Mouse (Mus musculus) thymus, postnatal 25 days (tissue): ENCODE measurements around the gene Dnajc15.

ENCODE experiments used
- DNase-seq: peaks from one replicate; pipeline ENCODE4 v3.0.0; 2022

Dnajc15 gene

GRCm38 (mm10) chr14:77859894-77860293 is 15.0 kb downstream of the Dnajc15 start:
- DNase-seq = no peak

DNA sequence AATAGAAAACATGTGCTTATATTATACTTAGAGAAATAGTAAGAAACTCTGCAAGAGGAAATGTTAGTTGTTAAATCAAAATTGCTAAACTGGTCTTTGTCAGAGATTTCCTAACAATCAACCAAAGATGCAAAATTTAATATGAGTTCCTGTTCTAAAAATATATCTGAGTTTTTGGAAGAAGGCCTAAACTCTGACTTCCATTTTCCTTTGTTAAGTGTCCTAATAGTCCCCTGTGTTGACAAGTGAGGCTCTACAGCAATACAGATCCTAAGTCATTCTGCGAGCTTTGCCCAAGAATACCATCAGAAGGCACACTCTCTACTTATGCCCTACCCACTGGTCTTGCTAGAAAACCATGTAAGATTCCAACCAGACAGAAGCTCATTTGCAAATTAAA is 21.0 kb downstream of the Dnajc15 start:
- no peak for DNase-seq

GRCm38 (mm10) chr14:77849852-77850251 is 25.1 kb downstream of the Dnajc15 start:
- no peak for DNase-seq

GRCm38 (mm10) chr14:77848349-77848748 is 26.6 kb downstream of the Dnajc15 start:
- no peak for DNase-seq

- DNase-seq = no peak
These were observed 28.7 kb downstream of the Dnajc15 start for GRCm38 (mm10) chr14:77846206-77846605.

DNA sequence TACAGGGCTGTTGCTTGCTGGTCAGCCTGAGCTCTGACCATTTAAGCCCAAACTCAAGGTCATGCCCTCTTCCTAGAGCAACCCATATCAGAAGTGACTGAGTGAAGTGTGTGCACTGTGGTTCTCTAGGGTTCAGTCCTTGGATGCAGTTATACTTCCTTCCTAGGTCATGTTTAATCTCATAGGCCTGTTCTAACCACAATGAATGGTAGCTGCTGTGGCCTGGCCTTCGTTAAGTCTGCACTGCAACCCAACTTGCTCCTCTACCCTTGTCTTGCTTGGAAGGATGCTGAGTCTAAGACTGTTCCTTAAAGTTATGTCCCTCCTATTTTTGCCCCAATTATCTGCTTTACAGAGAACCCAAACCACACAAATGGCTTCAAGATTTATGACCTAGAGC is 29.4 kb downstream of the Dnajc15 start:
- DNase-seq = no peak

- DNase-seq = no peak
These were observed 34.4 kb downstream of the Dnajc15 start for GRCm38 (mm10) chr14:77840574-77840973.

GRCm38 (mm10) chr14:77840078-77840477 is 34.8 kb downstream of the Dnajc15 start:
- DNase-seq = no peak

DNA sequence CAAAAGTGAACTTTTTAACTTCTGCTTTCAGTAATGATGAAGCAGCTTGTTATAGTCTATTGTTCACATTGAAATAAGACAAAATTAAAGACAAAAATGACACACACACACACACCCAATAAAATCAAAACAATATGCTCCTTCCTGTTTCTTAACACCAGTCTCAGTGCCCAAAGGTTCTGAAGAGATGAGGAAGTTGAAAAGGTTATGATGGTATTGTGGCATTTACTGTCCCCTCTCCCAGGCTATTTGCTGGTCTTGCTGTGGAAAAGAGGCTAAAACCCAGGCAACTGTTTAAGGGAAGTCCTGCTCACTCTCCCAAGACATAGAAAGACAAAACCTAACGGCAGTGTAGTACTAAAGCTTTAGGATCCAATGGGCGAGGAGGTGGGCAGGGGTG is 38.1 kb downstream of the Dnajc15 start:
- DNase-seq = no peak

DNA sequence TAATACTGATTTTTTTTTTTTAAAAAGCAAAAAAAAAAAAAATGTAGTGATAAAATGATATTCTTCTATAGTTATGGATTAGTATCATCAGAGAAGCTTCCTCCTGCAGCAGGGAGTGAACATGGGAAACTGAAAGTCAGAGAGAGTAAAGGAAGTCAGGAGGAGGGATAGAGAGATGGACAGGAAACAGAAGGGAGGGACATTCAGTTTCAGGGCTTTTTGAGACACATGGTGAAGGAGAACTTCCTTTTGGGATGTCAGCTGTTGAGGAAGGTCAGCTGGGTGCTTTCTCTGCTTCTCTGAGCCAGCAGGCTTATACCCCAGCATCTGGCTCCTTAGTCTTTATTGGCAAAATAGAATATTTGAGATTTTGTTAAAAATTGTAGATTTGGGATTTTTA is 42.6 kb downstream of the Dnajc15 start:
- DNase-seq = no peak

GRCm38 (mm10) chr14:77831936-77832335 is 43.0 kb downstream of the Dnajc15 start:
- no peak for DNase-seq

- DNase-seq = no peak
These were observed 45.3 kb downstream of the Dnajc15 start for GRCm38 (mm10) chr14:77829673-77830072.

GRCm38 (mm10) chr14:77825891-77826290 is 49.0 kb downstream of the Dnajc15 start:
- no peak for DNase-seq

- DNase-seq = no peak
These were observed 49.8 kb downstream of the Dnajc15 start for GRCm38 (mm10) chr14:77825121-77825520.

DNA sequence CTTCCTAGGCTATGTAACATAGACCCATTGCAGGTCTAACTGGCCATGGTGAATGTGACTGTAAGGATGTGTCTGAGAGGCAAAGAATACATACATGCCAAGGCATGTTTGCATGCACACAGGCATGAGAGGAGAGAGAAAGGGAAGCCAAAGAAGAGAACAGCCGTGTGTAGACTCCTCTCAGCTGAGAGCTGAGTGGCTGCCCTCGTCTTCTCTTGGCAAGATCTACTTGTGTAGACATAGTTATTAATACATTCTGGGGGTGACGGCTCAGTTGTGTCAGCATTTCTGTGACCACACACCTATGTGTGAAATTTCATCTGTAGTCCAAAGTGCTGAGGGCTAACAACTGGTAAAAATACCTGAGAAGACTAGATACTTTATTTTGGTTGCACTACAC is 55.1 kb downstream of the Dnajc15 start:
- no peak for DNase-seq

DNA sequence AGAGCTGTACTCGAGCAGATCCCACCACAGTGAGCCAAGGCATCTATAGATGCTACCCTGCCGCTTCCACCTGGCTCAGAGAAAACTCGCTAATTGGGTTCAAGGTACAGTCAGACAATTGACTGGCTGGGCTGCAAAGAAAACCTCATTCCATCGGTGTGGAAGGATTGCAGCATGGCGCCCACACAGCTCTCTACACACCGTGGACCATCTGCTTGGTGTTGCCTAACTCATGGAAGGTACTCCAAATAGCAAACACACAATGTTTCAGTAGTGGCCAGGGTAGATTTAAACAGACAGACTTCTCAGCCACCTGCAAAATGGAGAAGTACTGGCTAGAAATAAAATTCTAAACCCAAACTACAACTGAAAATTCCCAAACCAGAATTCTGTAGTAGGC is 57.4 kb downstream of the Dnajc15 start:
- DNase-seq = no peak

DNA sequence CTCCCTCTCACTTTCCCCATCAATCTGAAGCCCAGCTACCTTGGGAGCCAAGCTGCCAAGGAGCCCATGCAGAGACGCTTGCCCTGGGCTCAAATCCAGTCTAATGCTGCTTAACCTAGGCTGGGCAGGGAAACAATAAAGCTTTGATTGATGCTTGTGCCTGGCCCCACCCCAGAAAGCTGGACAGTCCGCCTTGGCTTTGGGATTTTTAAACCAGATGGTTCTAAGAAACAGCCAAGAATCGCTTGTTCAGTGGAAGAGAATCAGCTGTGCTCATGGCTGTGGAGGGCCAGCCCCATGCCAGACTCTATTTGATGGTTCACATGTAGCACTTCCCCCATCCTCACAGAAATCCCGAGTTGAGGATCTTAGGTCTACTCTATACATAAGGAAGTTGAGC is 60.0 kb downstream of the Dnajc15 start:
- no peak for DNase-seq

GRCm38 (mm10) chr14:77812890-77813289 is 62.0 kb downstream of the Dnajc15 start:
- no peak for DNase-seq

- no peak for DNase-seq
These were observed 63.5 kb downstream of the Dnajc15 start for GRCm38 (mm10) chr14:77811466-77811865.

DNA sequence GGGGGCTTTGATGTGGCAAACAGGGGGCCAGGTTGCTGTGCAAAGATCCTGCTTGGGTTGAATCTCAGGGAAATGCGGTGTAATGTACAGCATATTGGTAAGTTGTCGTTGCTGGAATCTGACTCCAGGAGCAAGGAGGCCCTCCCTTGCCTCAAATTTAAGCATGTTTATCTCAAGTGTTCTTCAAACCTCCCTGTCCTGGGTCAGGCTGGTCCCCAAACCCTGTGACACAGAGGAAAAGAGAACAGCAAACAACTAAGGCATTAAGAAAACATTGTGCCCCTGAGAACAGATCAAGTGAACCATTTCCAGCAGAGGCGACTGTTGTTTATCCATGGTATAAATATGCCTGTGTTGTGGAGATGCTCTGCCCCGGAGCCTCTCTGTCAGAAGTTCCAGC is 67.1 kb downstream of the Dnajc15 start:
- no peak for DNase-seq

- DNase-seq = no peak
These were observed 68.6 kb downstream of the Dnajc15 start for GRCm38 (mm10) chr14:77806345-77806744.

- no peak for DNase-seq
These were observed 72.7 kb downstream of the Dnajc15 start for GRCm38 (mm10) chr14:77802268-77802630.

- no peak for DNase-seq
These were observed 73.2 kb downstream of the Dnajc15 start for GRCm38 (mm10) chr14:77801571-77802267.

DNA sequence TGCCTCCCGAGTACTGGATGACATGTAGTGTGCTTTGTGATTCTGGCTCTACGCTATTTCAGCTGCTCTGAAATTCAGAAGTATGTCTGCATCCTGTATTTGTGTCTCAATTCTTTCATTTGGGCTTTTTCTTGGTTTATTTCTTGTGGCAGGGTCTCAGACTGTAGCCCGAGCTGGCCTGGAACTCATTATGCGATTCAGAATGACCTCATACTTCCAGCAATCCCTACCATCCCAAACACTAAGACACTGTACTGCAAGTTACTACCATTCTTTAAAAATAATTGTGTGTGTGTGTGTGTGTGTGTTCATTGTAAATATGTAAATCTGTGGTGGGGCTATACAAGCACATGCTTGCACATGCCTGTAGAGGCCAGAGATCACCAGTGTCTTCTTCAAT is 78.4 kb downstream of the Dnajc15 start:
- DNase-seq = no peak

- DNase-seq = no peak
These were observed 79.7 kb downstream of the Dnajc15 start for GRCm38 (mm10) chr14:77795240-77795639.
